In the genomic region with DNA sequence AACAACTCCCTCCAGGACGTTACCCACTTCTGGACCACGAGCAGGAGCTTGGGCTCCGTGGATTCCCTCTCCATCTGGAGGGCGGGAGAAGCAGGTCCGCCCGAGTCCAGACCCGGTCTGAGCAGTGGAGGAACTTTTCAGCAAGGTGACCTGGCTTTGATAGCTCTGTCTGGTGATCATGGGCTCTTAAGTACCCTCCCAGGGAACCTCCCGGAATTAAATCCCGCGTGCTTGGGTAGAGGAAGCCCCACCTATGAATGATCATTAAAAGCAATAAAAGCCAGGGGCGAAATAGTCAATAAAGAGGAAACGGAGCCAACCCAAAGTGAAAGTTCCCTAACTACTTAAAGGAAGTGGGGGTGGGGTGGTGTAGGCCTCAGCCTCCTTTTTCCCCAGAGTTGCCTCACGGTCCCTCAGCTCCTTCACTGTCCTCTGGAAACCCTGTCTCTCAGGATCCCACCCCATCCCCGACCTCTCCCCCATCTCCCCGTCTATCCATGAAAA, we compare ENCODE assay signal across 8 mouse cellular contexts. TPM values are rescaled to one million over a fixed set of nuclear protein-coding genes. Genes with fewer than 3 reads are reported as not detected.
A peak's percentile ranks its signal among the peaks of the same experiment; 100 is the strongest.
DNase-seq lines count a peak whose midpoint lies in the region; ATAC-seq and TF ChIP-seq lines count a peak whose summit lies in the region.

No protein-coding gene starts in this region.

- no peaks in the 10 kb centered on the region for H3K9me3 ChIP-seq in ES-E14 (ENCODE audit: control insufficient read depth, insufficient read depth, low read depth, low read length)
- H3K9me3 ChIP-seq in forebrain, embryonic 16.5 days (ENCODE audit: control insufficient read depth, low read length), result no peaks in the 10 kb centered on the region
- H3K9me3 ChIP-seq in liver, embryonic 16.5 days (replicated peaks; ENCODE audit: control insufficient read depth, low read length), result no peaks in the 10 kb centered on the region
- no peaks in the 10 kb centered on the region for H3K9me3 ChIP-seq in stomach, embryonic 15.5 days

- peak overlapping the region; percentile 70 for H3K4me3 ChIP-seq in heart, adult 2 months
- peak overlapping the region; percentile 90 to 96 for H3K4me3 ChIP-seq in ES-E14 (ENCODE audit: insufficient read depth in 1 of 2, low read depth in 1 of 2, low read length in 2 of 2, poor library complexity in 1 of 2, severe bottlenecking in 1 of 2)
- peak overlapping the region; percentile 70 for H3K4me3 ChIP-seq in forebrain, embryonic 16.5 days (replicated peaks; ENCODE audit: low read length)
- peak overlapping the region; percentile 75 for H3K4me3 ChIP-seq in liver, embryonic 16.5 days (ENCODE audit: low read depth, low read length)
- H3K4me3 ChIP-seq in stomach, embryonic 15.5 days (replicated peaks), result peak overlapping the region; percentile 90

- peaks cover 13% of the 10 kb centered on the region for H3K4me1 ChIP-seq in heart, adult 2 months (ENCODE audit: control insufficient read depth, insufficient read depth, low read length)
- H3K4me1 ChIP-seq in ES-E14 (ENCODE audit: control insufficient read depth in 2 of 2, insufficient read depth in 2 of 2, low read length in 2 of 2, poor library complexity in 1 of 2), result peaks cover 0 to 36% of the 10 kb centered on the region in 2 experiments; a peak in 3 of 4 replicates
- peaks cover 37% of the 10 kb centered on the region for H3K4me1 ChIP-seq in forebrain, embryonic 16.5 days (replicated peaks; ENCODE audit: control insufficient read depth, insufficient read depth, low read length)
- peaks cover 40% of the 10 kb centered on the region for H3K4me1 ChIP-seq in liver, embryonic 16.5 days (ENCODE audit: control insufficient read depth, low read depth, low read length)
- H3K4me1 ChIP-seq in stomach, embryonic 15.5 days, result peaks cover 30% of the 10 kb centered on the region

- no peak; the same call in 1 of the 2 replicates for ATAC-seq in forebrain, embryonic 16.5 days
- ATAC-seq in liver, embryonic 16.5 days (ENCODE audit: low read depth), result no peak
- no peak for ATAC-seq in stomach, embryonic 15.5 days (ENCODE audit: insufficient read depth, low FRiP score, low read depth)
- no peak for ATAC-seq in frontal cortex, adult (ENCODE audit: low TSS enrichment)

- H3K9ac ChIP-seq in heart, adult 2 months (ENCODE audit: low read depth, low read length), result peak overlapping the region; percentile 50
- peak overlapping the region; percentile 84 for H3K9ac ChIP-seq in ES-E14 (ENCODE audit: insufficient read depth, low read depth, low read length, poor library complexity, severe bottlenecking)
- peak overlapping the region; percentile 95 for H3K9ac ChIP-seq in forebrain, embryonic 16.5 days (replicated peaks; ENCODE audit: low read depth, low read length)
- H3K9ac ChIP-seq in liver, embryonic 16.5 days (ENCODE audit: low read depth, low read length), result peak overlapping the region; percentile 87
- H3K9ac ChIP-seq in stomach, embryonic 15.5 days, result peak overlapping the region; percentile 35

- in situ Hi-C loops in ES-E14 (cut with MboI; ENCODE audit: low sequenced_read_pairs in 2 of 2, unreplicated experiment in 2 of 2), result no loop called here

- 18% methylated on average over 15 of the region's 15 CpGs for WGBS in heart, adult 2 months
- 26% methylated on average over 15 of the region's 15 CpGs for WGBS in forebrain, embryonic 16.5 days
- WGBS in liver, embryonic 16.5 days (ENCODE audit: insufficient replicate concordance), result 10% methylated on average over 15 of the region's 15 CpGs
- WGBS in stomach, embryonic 15.5 days, result 17% methylated on average over 15 of the region's 15 CpGs

- peak overlapping the region; percentile 93 for H3K27ac ChIP-seq in heart, adult 2 months
- peak overlapping the region; percentile 93 for H3K27ac ChIP-seq in ES-E14 (ENCODE audit: insufficient read depth, low read depth, low read length, poor library complexity, severe bottlenecking)
- H3K27ac ChIP-seq in forebrain, embryonic 16.5 days (ENCODE audit: low read length), result peak overlapping the region; percentile 96; the same call in 1 of the 2 replicates
- H3K27ac ChIP-seq in liver, embryonic 16.5 days (ENCODE audit: low read length), result peak overlapping the region; percentile 95
- peak overlapping the region; percentile 98 for H3K27ac ChIP-seq in stomach, embryonic 15.5 days

- no peak for TF ChIP-seq EP300 in heart, adult 2 months (IDR thresholded peaks at IDR 0.05; ENCODE audit: insufficient read depth, low read depth, low read length)

- no peak for TF ChIP-seq CTCF in heart, adult 2 months (IDR thresholded peaks at IDR 0.05)

- no peak for TF ChIP-seq POLR2A in heart, adult 2 months (IDR thresholded peaks at IDR 0.05; ENCODE audit: insufficient read depth, low read depth, low read length)

- intact Hi-C loops in heart, adult 2 months (cut with DNase I), result no loop called here

- no peaks in the 10 kb centered on the region for H3K27me3 ChIP-seq in heart, adult 2 months (ENCODE audit: control insufficient read depth, insufficient read depth, low read length)
- no peaks in the 10 kb centered on the region for H3K27me3 ChIP-seq in forebrain, embryonic 16.5 days (replicated peaks; ENCODE audit: control insufficient read depth, insufficient read depth, low read length)
- H3K27me3 ChIP-seq in liver, embryonic 16.5 days (ENCODE audit: control insufficient read depth, insufficient read depth, low read depth, low read length), result no peaks in the 10 kb centered on the region
- no peaks in the 10 kb centered on the region for H3K27me3 ChIP-seq in stomach, embryonic 15.5 days (replicated peaks)

- no peaks in the 10 kb centered on the region for H3K36me3 ChIP-seq in heart, adult 2 months (ENCODE audit: control insufficient read depth, insufficient read depth, low read length)
- H3K36me3 ChIP-seq in ES-E14 (ENCODE audit: control insufficient read depth, insufficient read depth, low read length, poor library complexity, severe bottlenecking), result no peaks in the 10 kb centered on the region
- H3K36me3 ChIP-seq in forebrain, embryonic 16.5 days (ENCODE audit: control insufficient read depth, insufficient read depth), result no peaks in the 10 kb centered on the region
- no peaks in the 10 kb centered on the region for H3K36me3 ChIP-seq in liver, embryonic 16.5 days (ENCODE audit: control insufficient read depth, insufficient read depth)
- no peaks in the 10 kb centered on the region for H3K36me3 ChIP-seq in stomach, embryonic 15.5 days

- peak overlapping the region; percentile 68 for H3K4me2 ChIP-seq in forebrain, embryonic 16.5 days (ENCODE audit: low read length)
- peak overlapping the region; percentile 97 for H3K4me2 ChIP-seq in liver, embryonic 16.5 days (ENCODE audit: low read depth, low read length)
- peak overlapping the region; percentile 84 for H3K4me2 ChIP-seq in stomach, embryonic 15.5 days

- no peak for DNase-seq in heart, adult 2 months
- DNase-seq in heart, postnatal 4 days, result no peak
- DNase-seq in ES-E14 (ENCODE audit: low read depth, low spot score), result peak; percentile 69
- DNase-seq in frontal cortex, postnatal 25 days (ENCODE audit: low spot score in 2 of 2), result no peak

- peaks cover 2% of the 10 kb centered on the region; the same call in 1 of the 2 replicates for H3K79me2 ChIP-seq in heart, adult 2 months (replicated peaks; ENCODE audit: control insufficient read depth, insufficient read depth, low read length)

TF ChIP-seq in ES-E14, 5 proteins besides CTCF, POLR2A, EP300 and RAD21:
- no peak for TF ChIP-seq ZC3H11A (IDR thresholded peaks at IDR 0.05; ENCODE audit: borderline replicate concordance, low read depth, low read length)
- no peak for TF ChIP-seq HCFC1 (IDR thresholded peaks at IDR 0.05; ENCODE audit: borderline replicate concordance, insufficient read depth, low read length)
- TF ChIP-seq MAFK (IDR thresholded peaks at IDR 0.05; ENCODE audit: insufficient read depth, low read depth, low read length), result no peak
- no peak for TF ChIP-seq ZNF384 (IDR thresholded peaks at IDR 0.05; ENCODE audit: low read depth, low read length)
- TF ChIP-seq CHD2 (IDR thresholded peaks at IDR 0.05; ENCODE audit: low read depth, low read length), result no peak
TF ChIP-seq in ES-E14: peak in this region for 0.

RNA-seq across cellular contexts. Expression of gene Cdc42ep4, which starts 0.5 kb away (rescaled TPM):
- 10 to 100 TPM; 20.6 to 23.2 TPM for total RNA-seq in heart, adult 2 months (2021)
- polyA plus RNA-seq in heart, adult 2 months (2012; rRNA removed), result 12.3 and 12.9 TPM in 2 replicates
- total RNA-seq in heart, postnatal 4 days (2021), result 10 to 100 TPM; 18.7 to 20.7 TPM
- total RNA-seq in ES-E14 (2012; rRNA removed), result 17.8 and 20.7 TPM in 2 replicates
- polyA plus RNA-seq in forebrain, embryonic 16.5 days (2015; fragmentation: Nextera tagmentation; extraction: Ambion mirVana), result 99.9 and 100 TPM in 2 replicates
- polyA plus RNA-seq in liver, embryonic 16.5 days (2015; fragmentation: Nextera tagmentation; extraction: Ambion mirVana), result 16.7 and 18.4 TPM in 2 replicates
- polyA plus RNA-seq in stomach, embryonic 15.5 days (2015; fragmentation: Nextera tagmentation; extraction: Ambion mirVana), result 51.6 and 59.6 TPM in 2 replicates

RNA-seq across cellular contexts. Expression of gene Cpsf4l, which starts 42.4 kb away (rescaled TPM):
- not detected for total RNA-seq in heart, adult 2 months (2021)
- polyA plus RNA-seq in heart, adult 2 months (2012; rRNA removed), result 0.18 TPM in 1 of 2 replicates, not detected in the other
- total RNA-seq in heart, postnatal 4 days (2021), result not detected
- total RNA-seq in ES-E14 (2012; rRNA removed), result 19.6 and 35.0 TPM in 2 replicates
- 0.32 and 0.35 TPM in 2 replicates for polyA plus RNA-seq in forebrain, embryonic 16.5 days (2015; fragmentation: Nextera tagmentation; extraction: Ambion mirVana)
- polyA plus RNA-seq in liver, embryonic 16.5 days (2015; fragmentation: Nextera tagmentation; extraction: Ambion mirVana), result 0.18 TPM in 1 of 2 replicates, not detected in the other
- polyA plus RNA-seq in stomach, embryonic 15.5 days (2015; fragmentation: Nextera tagmentation; extraction: Ambion mirVana), result 0.23 and 0.42 TPM in 2 replicates

Comparison
In these comparisons a context has a peak if more than half of its experiments do, and no peak if none do; other contexts are left out.
1. H3K9ac ChIP-seq: peak in every context shown above with its lines; median percentile 95 in forebrain, embryonic 16.5 days; 87 in liver, embryonic 16.5 days; 84 in ES-E14; 50 in heart, adult 2 months; 35 in stomach, embryonic 15.5 days.